Mouse (Mus musculus) urinary bladder, adult 18-20 months (tissue): ENCODE results near the gene Blm.

Experiments used
- DNase-seq, 2 experiments: peaks; one replicate each; pipeline ENCODE4 v3.0.0; 2022; ENCODE audit warnings: low spot score in 2 of 2, mixed read lengths in 2 of 2

Blm gene

DNA sequence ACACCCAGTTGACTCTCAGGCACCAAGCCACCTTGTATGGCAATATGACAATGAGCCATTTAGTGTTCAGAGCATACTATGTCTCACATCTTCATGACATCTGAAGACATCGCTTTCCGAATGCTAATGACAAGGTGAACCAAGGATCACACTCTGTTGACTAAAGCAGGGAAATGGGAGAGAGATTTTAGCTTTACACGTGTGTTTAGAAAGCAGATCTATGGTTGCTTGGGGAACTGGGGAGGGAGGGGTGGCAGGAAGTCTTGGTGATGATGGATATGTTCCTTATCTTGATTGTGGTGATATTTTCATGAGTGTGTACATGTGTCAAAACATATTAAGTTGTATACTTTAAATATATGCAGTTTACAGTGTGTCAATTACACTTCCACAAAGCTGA lies 128.7 kb downstream of the Blm start:
- DNase-seq, result no peak

DNA sequence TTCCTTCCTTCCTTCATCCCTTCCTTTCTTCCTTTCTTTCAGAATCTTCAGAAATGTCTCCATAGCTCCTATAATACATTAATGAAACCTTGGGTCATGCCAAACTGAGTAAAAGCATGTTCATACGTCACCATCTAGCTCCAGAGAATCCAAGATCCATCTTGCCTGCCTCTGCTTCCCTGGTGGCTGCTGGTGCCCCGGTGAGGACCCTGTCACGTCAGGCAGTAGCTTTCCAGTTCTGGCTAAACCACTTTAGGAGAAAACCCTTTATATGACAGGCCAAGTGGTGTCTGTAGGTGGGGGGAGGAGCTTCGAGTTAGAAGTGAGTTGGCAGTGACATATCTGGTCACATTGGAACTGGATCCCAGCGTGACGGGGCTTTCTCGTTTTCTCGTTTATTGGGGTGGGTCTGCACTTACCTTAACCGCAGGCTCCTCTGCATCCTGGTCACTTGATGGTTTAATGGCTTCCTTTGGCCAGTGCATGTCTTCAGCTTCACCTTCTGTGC lies 129.7 kb downstream of the Blm start, which contains the start of gene Furin:
Gene Furin, minus strand, starts transcription at position 249 of the 508 bp plus-strand sequence.
- DNase-seq, result no peak
